Mouse (Mus musculus) embryonic facial prominence, embryonic 15.5 days (tissue): ENCODE measurements around the gene D16Ertd472e. TPM values are rescaled to one million over a fixed set of nuclear protein-coding genes. Genes with fewer than 3 reads are reported as not detected.
A peak's percentile ranks its signal among the peaks of the same experiment; 100 is the strongest.

Experiments
- ATAC-seq: fragments of 200-750 bp; cut with Nextera tagmentation; 2 replicates; pipeline ENCODE4 v1.8.0; 2017; ENCODE audit warnings: low read depth, moderate TSS enrichment; ENCODE audit not compliant: insufficient number of reproducible peaks, low FRiP score, low TSS enrichment
- H3K27ac ChIP-seq: fragments of 300-500 bp; sonication (generic); replicated peaks from 2 replicates; pipeline ENCODE4 v1.5.1; 2015; ENCODE audit warnings: mild to moderate bottlenecking, inconsistent platforms
- H3K27me3 ChIP-seq: fragments of 300-500 bp; sonication (generic); 2 replicates; pipeline ENCODE4 v1.6.1; 2015; ENCODE audit warnings: inconsistent platforms
- H3K36me3 ChIP-seq: fragments of 300-500 bp; sonication (generic); 2 replicates; pipeline ENCODE4 v1.6.1; 2015; ENCODE audit warnings: mild to moderate bottlenecking, inconsistent platforms
- H3K4me1 ChIP-seq: fragments of 300-500 bp; sonication (generic); 2 replicates; pipeline ENCODE4 v1.6.1; 2015; ENCODE audit warnings: inconsistent platforms
- H3K4me2 ChIP-seq: fragments of 300-500 bp; sonication (generic); replicated peaks from 2 replicates; pipeline ENCODE4 v1.6.1; 2015; ENCODE audit warnings: mild to moderate bottlenecking, inconsistent platforms
- H3K4me3 ChIP-seq: fragments of 300-500 bp; sonication (generic); replicated peaks from 2 replicates; pipeline ENCODE4 v1.5.1; 2015; ENCODE audit warnings: mild to moderate bottlenecking, inconsistent platforms
- H3K9ac ChIP-seq: fragments of 300-500 bp; sonication (generic); 2 replicates; pipeline ENCODE4 v1.6.1; 2015; ENCODE audit warnings: inconsistent platforms
- H3K9me3 ChIP-seq: fragments of 300-500 bp; sonication (generic); replicated peaks from 2 replicates; pipeline ENCODE4 v1.6.1; 2016; ENCODE audit warnings: inconsistent platforms
- WGBS: fragments of 180-500 bp; shearing (Covaris S2); methylation state at CpG from one replicate; pipeline ENCODE4 v1.1.7; 2015; 5-methylcytosine and 5-hydroxymethylcytosine counted together
- polyA plus RNA-seq: library from polyadenylated mRNA; unstranded; fragments of >200 nt; fragmentation: Nextera tagmentation; extraction: Ambion mirVana; gene quantifications from 2 replicates; pipeline ENCODE4 v1.2.1, GENCODE M21; 2015

D16Ertd472e gene
- 25.4 and 27.6 TPM in 2 replicates for polyA plus RNA-seq

DNA sequence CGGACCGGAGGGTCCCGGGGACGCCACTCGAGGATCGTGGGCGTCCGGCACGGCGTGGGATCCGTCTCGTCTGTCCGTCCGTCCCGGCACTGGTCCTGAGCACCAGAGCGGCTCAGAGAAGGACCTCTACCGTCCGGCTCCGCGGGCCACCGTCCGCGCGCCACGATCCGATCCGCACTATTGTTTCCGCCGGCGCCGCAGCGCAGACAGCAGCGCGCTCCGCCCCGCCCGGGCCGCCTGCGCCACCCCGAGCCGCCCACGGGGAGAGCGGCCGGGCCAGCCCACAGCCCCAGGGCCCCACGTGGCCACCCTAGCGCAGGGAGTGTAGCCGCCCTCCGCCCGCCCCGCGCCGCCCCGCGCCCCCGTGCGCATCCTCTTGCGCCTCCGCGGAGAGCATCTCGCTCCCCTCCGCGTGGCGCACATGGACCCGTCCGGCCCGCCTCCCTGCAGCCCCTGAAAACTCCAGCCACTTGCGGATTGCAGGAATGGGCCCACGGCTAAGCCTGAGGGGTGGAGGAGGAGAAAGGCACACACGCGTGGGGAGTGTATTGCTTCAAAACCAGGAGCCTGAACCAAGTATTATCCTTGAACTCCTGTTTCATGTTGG is at the start of gene D16Ertd472e:
TSS of gene D16Ertd472e (minus strand) at position 231 of the 607 bp plus-strand sequence.
- Histone ChIP-seq H3K36me3 (peaks cover 11% of the 10 kb centered on the region; the same call in 1 of the 2 replicates), H3K27me3 (no peaks in the 10 kb centered on the region), H3K9me3 (no peaks in the 10 kb centered on the region), H3K9ac (peak within 1 kb of the TSS; percentile 74), H3K27ac (peak within 1 kb of the TSS; percentile 96), H3K4me3 (peak within 1 kb of the TSS; percentile 79), H3K4me2 (peak within 1 kb of the TSS; percentile 58), H3K4me1 (peaks cover 15% of the 10 kb centered on the region)
- under 1% methylated on average over 70 of the region's 70 CpGs for WGBS
- peak; percentile 97 for ATAC-seq

- H3K36me3 ChIP-seq, result no peaks in the 10 kb centered on the region
- no peak overlapping the region for H3K4me2 ChIP-seq
- ATAC-seq, result no peak
- no peak overlapping the region for H3K4me3 ChIP-seq
- H3K9me3 ChIP-seq, result no peaks in the 10 kb centered on the region
- no peak overlapping the region for H3K9ac ChIP-seq
- H3K27ac ChIP-seq, result no peak overlapping the region
- WGBS, result 65% methylated on average over 5 of the region's 5 CpGs
- no peaks in the 10 kb centered on the region for H3K4me1 ChIP-seq
- H3K27me3 ChIP-seq, result no peaks in the 10 kb centered on the region
These were observed 46.2 kb upstream of the D16Ertd472e start for GRCm38 (mm10) chr16:78622755-78623154.

- ATAC-seq, result no peak
- H3K9me3 ChIP-seq, result no peaks in the 10 kb centered on the region
- no peak overlapping the region for H3K27ac ChIP-seq
- no peak overlapping the region for H3K4me2 ChIP-seq
- H3K27me3 ChIP-seq, result no peaks in the 10 kb centered on the region
- H3K4me3 ChIP-seq, result no peak overlapping the region
- H3K9ac ChIP-seq, result no peak overlapping the region
- no peaks in the 10 kb centered on the region for H3K36me3 ChIP-seq
- no peaks in the 10 kb centered on the region for H3K4me1 ChIP-seq
- WGBS, result 79% methylated on average over 5 of the region's 5 CpGs
These were observed 42.9 kb upstream of the D16Ertd472e start for GRCm38 (mm10) chr16:78619386-78619785.

DNA sequence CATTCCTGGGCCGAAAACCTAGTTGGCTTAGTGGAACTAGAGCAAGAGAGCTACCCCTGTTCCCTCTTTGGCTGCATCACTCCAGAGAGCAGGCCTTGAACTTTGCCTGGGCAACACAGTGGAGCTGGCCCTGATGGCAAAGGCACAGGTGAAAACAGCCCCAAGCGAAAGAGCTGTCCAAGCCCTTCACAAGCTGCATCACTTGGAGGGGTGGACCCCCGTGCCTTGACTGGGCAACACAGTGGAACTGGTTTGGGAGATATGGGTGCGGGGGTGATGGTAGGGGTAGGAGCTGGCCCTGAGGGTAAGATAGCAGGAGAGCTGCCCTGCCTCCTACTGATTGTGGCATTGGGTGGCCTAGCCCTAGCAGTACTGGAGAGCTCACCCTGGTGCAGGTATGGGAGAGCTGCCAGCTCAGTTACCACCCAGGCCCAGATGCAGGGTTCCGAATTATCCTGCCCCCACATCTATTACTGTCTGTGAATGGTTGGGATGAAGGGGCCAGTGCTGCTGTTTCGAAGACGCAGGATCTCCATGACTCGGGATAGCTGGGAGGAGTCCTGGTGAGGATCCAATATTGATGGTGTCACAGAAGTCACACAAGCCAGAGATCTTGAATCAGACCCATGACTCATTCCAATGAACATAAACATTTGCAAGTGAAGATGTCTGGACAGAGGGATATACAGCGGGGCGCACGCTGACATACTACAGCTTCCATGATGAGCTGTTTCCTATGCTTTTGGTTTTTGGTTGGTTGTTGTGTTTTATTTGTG is 41.4 kb upstream of the D16Ertd472e start:
- no peak overlapping the region for H3K4me2 ChIP-seq
- ATAC-seq, result peak; percentile 51; the same call in 1 of the 2 replicates
- no peaks in the 10 kb centered on the region for H3K36me3 ChIP-seq
- no peaks in the 10 kb centered on the region for H3K9me3 ChIP-seq
- no peaks in the 10 kb centered on the region for H3K27me3 ChIP-seq
- no peak overlapping the region for H3K27ac ChIP-seq
- no peak overlapping the region for H3K4me3 ChIP-seq
- no peaks in the 10 kb centered on the region for H3K4me1 ChIP-seq
- WGBS, result 92% methylated on average over 11 of the region's 11 CpGs
- H3K9ac ChIP-seq, result no peak overlapping the region

DNA sequence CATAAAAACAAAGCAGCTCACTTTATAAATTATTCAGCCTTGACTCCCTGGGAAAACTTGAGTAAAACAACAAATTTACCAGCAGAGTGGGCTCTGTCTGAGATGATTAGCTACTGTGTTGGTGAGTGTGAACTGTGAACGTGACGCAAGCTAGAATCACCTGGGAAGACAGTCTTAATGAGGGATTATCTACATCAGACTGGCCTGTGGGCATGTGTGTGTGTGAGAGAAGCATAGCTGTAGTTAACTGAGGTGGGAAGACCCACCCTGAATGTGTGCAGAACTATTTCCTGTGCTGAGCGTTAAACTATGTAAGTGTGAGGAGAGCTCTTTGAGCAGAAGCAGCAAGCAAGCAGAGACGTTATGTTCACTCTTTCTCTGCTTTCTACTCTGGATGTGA is 29.7 kb upstream of the D16Ertd472e start:
- ATAC-seq, result no peak
- Histone ChIP-seq H3K4me1 (no peaks in the 10 kb centered on the region), H3K9me3 (0 out of 2 replicates have a peak, but pooled peaks cover 9% of the 10 kb centered on the region), H3K27me3 (no peaks in the 10 kb centered on the region), H3K4me2 (no peak overlapping the region), H3K27ac (no peak overlapping the region), H3K4me3 (no peak overlapping the region), H3K36me3 (no peaks in the 10 kb centered on the region), H3K9ac (no peak overlapping the region)
- 58% methylated on average over 4 of the region's 4 CpGs for WGBS

GRCm38 (mm10) chr16:78598919-78599318 is 22.4 kb upstream of the D16Ertd472e start:
- H3K9me3 ChIP-seq, result 0 out of 2 replicates have a peak, but pooled peaks cover 9% of the 10 kb centered on the region
- H3K4me3 ChIP-seq, result no peak overlapping the region
- H3K27me3 ChIP-seq, result no peaks in the 10 kb centered on the region
- no peaks in the 10 kb centered on the region for H3K36me3 ChIP-seq
- H3K4me2 ChIP-seq, result no peak overlapping the region
- ATAC-seq, result no peak
- no peak overlapping the region for H3K27ac ChIP-seq
- no peak overlapping the region for H3K9ac ChIP-seq
- WGBS, result 47% methylated on average over 1 of the region's 1 CpGs
- no peaks in the 10 kb centered on the region for H3K4me1 ChIP-seq

DNA sequence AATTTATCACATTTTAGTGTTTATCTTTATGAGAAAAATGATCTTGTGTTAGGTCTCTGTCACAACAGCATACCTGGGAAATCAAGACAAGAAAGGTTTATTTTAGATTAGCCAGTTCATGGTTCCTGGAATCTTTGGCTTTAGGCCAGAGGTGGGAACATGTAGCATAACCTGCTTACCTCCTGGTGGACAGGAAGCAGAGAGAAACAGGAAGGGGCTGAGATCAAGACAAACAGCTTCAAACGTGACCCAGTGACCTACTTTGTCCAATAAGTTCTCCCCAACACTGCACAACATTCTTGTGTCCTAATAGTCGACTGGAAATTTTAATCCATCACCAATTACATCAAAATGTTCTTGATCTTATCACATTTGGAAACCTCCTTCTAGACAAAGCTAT is 19.9 kb upstream of the D16Ertd472e start:
- Histone ChIP-seq H3K4me1 (no peaks in the 10 kb centered on the region), H3K27me3 (no peaks in the 10 kb centered on the region), H3K9ac (no peak overlapping the region), H3K4me2 (no peak overlapping the region), H3K27ac (no peak overlapping the region), H3K36me3 (no peaks in the 10 kb centered on the region), H3K9me3 (no peaks in the 10 kb centered on the region), H3K4me3 (no peak overlapping the region)
- WGBS, result 33% methylated on average over 2 of the region's 2 CpGs
- no peak for ATAC-seq

DNA sequence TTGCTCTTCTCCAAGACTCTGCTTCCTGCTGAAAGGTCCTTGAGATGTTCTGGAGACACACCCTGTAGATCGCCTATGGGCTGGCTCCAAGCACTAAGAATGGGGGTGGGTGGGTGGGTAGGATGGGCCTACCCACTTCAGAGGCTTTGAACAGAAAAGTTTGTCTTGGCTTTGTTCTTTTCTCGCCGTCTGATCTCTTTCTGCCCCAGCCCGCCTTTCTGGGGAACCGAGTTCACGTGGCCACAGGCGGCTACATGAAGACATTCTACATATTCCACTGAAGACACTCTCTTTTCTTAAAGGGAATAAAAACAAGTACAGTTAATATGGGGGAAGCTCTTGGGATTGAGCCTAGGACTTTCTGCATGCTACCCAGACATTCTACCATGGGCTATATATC is 19.3 kb upstream of the D16Ertd472e start:
- H3K27me3 ChIP-seq, result no peaks in the 10 kb centered on the region
- ATAC-seq, result no peak
- no peak overlapping the region for H3K27ac ChIP-seq
- H3K4me1 ChIP-seq, result no peaks in the 10 kb centered on the region
- H3K36me3 ChIP-seq, result no peaks in the 10 kb centered on the region
- no peak overlapping the region for H3K4me2 ChIP-seq
- WGBS, result 94% methylated on average over 7 of the region's 7 CpGs
- H3K9ac ChIP-seq, result no peak overlapping the region
- H3K9me3 ChIP-seq, result no peaks in the 10 kb centered on the region
- no peak overlapping the region for H3K4me3 ChIP-seq

- H3K4me2 ChIP-seq, result no peak overlapping the region
- H3K27me3 ChIP-seq, result no peaks in the 10 kb centered on the region
- 59% methylated on average over 3 of the region's 3 CpGs for WGBS
- H3K9ac ChIP-seq, result no peak overlapping the region
- no peaks in the 10 kb centered on the region for H3K9me3 ChIP-seq
- H3K27ac ChIP-seq, result no peak overlapping the region
- H3K36me3 ChIP-seq, result no peaks in the 10 kb centered on the region
- ATAC-seq, result no peak
- no peaks in the 10 kb centered on the region for H3K4me1 ChIP-seq
- no peak overlapping the region for H3K4me3 ChIP-seq
These were observed 17.6 kb upstream of the D16Ertd472e start for GRCm38 (mm10) chr16:78594154-78594553.

GRCm38 (mm10) chr16:78591130-78591529 is 14.6 kb upstream of the D16Ertd472e start:
- H3K4me2 ChIP-seq, result no peak overlapping the region
- no peak overlapping the region for H3K9ac ChIP-seq
- no peaks in the 10 kb centered on the region for H3K36me3 ChIP-seq
- ATAC-seq, result no peak
- no peaks in the 10 kb centered on the region for H3K27me3 ChIP-seq
- no peak overlapping the region for H3K4me3 ChIP-seq
- WGBS, result 35% methylated on average over 6 of the region's 6 CpGs
- no peak overlapping the region for H3K27ac ChIP-seq
- H3K9me3 ChIP-seq, result no peaks in the 10 kb centered on the region
- no peaks in the 10 kb centered on the region for H3K4me1 ChIP-seq

GRCm38 (mm10) chr16:78588821-78589220 is 12.3 kb upstream of the D16Ertd472e start:
- Histone ChIP-seq H3K4me3 (no peak overlapping the region), H3K4me2 (no peak overlapping the region), H3K4me1 (no peaks in the 10 kb centered on the region), H3K36me3 (no peaks in the 10 kb centered on the region), H3K27me3 (no peaks in the 10 kb centered on the region), H3K27ac (no peak overlapping the region), H3K9me3 (no peaks in the 10 kb centered on the region), H3K9ac (no peak overlapping the region)
- no peak for ATAC-seq
- 77% methylated on average over 2 of the region's 2 CpGs for WGBS
